Mouse (Mus musculus): ENCODE data around the gene Clcf1.
A peak's percentile ranks its signal among the peaks of the same experiment; 100 is the strongest.
"Not testable (repeated sequence)": the region's sequence is repeated elsewhere in the genome, so short reads cannot be mapped to it uniquely, and the experiment has no call there.

Clcf1 gene

GRCm38 (mm10) chr19:4219943-4220342 is 5.9 kb downstream of the Clcf1 start:
- DNase-seq = no peak

GRCm38 (mm10) chr19:4220416-4220815 is 6.4 kb downstream of the Clcf1 start:
- no peak for DNase-seq

GRCm38 (mm10) chr19:4220957-4221743 is 7.1 kb downstream of the Clcf1 start:
- no peak for DNase-seq

GRCm38 (mm10) chr19:4222165-4222564 is 8.1 kb downstream of the Clcf1 start:
- peak; percentile 64 for DNase-seq

GRCm38 (mm10) chr19:4226779-4227178 is 12.7 kb downstream of the Clcf1 start:
- no peak for DNase-seq

GRCm38 (mm10) chr19:4227446-4227845 is 13.4 kb downstream of the Clcf1 start:
- no peak for DNase-seq

GRCm38 (mm10) chr19:4227894-4228678 is 14.0 kb downstream of the Clcf1 start:
- peak; percentile 67 for DNase-seq

GRCm38 (mm10) chr19:4228891-4229290 is 14.9 kb downstream of the Clcf1 start:
- no peak for DNase-seq

- DNase-seq = no peak
Observed at GRCm38 (mm10) chr19:4229451-4230076, 15.5 kb downstream of the Clcf1 start.

GRCm38 (mm10) chr19:4230415-4230814 is 16.4 kb downstream of the Clcf1 start:
- DNase-seq = no peak

- DNase-seq = peak; percentile 98
Observed at GRCm38 (mm10) chr19:4231253-4232185, 17.5 kb downstream of the Clcf1 start, which contains the start of gene Pold4. Pold4 (plus strand) TSS chr19:4231899.

- no peak for DNase-seq
Observed at GRCm38 (mm10) chr19:4232186-4232572, 18.1 kb downstream of the Clcf1 start.

- no peak for DNase-seq
Observed at GRCm38 (mm10) chr19:4232651-4233050, 18.6 kb downstream of the Clcf1 start.

GRCm38 (mm10) chr19:4234548-4234947 is 20.5 kb downstream of the Clcf1 start:
- no peak for DNase-seq

GRCm38 (mm10) chr19:4240247-4240668 is 26.2 kb downstream of the Clcf1 start:
- DNase-seq = no peak

- no peak for DNase-seq
Observed at GRCm38 (mm10) chr19:4242416-4242815, 28.4 kb downstream of the Clcf1 start.

GRCm38 (mm10) chr19:4244775-4245174 is 30.7 kb downstream of the Clcf1 start:
- no peak for DNase-seq

- no peak for DNase-seq
Observed at GRCm38 (mm10) chr19:4247010-4247409, 33.0 kb downstream of the Clcf1 start.

GRCm38 (mm10) chr19:4248683-4249082 is 34.6 kb downstream of the Clcf1 start:
- DNase-seq = not testable (repeated sequence)

- DNase-seq = no peak
Observed at GRCm38 (mm10) chr19:4254230-4254629, 40.2 kb downstream of the Clcf1 start.

GRCm38 (mm10) chr19:4255583-4256162 is 41.6 kb downstream of the Clcf1 start:
- DNase-seq = no peak
